ENCODE assay signal across 12 mouse cellular contexts in the genomic region with DNA sequence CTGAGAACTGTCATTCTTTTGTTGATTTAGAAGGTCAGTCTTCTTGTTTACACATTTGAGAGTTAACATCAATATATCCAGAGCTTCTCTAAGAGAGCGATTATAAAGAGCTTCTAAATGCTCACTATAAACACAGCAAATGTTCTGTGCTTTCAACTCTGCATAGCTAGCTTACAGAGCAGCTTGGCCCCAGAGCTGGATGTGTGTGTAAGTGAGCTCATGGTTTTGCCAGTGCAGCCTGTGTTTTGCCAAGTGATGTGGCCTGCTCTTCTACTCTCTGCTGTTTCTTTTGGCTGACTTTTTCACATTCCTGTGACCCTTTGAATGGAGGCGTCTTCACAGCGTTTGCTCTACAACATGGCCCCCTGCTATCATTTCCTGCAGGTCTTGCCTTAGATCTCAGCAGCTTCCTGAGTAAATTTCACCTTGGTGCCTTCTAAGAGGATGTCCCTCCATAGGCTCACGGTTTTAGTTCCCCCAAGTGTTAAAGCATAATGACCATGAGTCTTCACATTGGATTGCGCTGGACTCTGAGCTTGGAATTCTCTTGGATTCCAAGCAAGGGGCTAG.
DNase-seq lines count a peak whose midpoint lies in the region; ATAC-seq and TF ChIP-seq lines count a peak whose summit lies in the region.
"Had no signal": no experiment of that assay in that cellular context is flagged by ENCODE, and none has a peak within 500 bp of the region (broad histone marks: within the 10 kb centered on the region; RNA-seq: fewer than 3 reads in every experiment).

No protein-coding gene starts in this region.

- no peak for TF ChIP-seq POLR2A in MEL (IDR thresholded peaks at IDR 0.05; ENCODE audit: control insufficient read depth in 1 of 2, insufficient read depth in 1 of 2, low read depth in 1 of 2, low read length in 2 of 2, poor library complexity in 1 of 2)

- H3K36me3 ChIP-seq in kidney, embryonic 14.5 days (ENCODE audit: control insufficient read depth, insufficient read depth, low read length), result no peaks in the 10 kb centered on the region
- H3K36me3 ChIP-seq in MEL (ENCODE audit: control insufficient read depth in 1 of 2, insufficient read depth in 2 of 2, low read length in 2 of 2), result peaks cover 0 to 26% of the 10 kb centered on the region in 2 experiments; a peak in 2 of 4 replicates
- H3K36me3 ChIP-seq: embryonic facial prominence, embryonic 13.5 days; midbrain, embryonic 13.5 days had no signal

- TF ChIP-seq RAD21 in MEL (IDR thresholded peaks at IDR 0.05; ENCODE audit: low read depth, low read length), result no peak

- no peak overlapping the region for H3K4me3 ChIP-seq in kidney, embryonic 14.5 days (ENCODE audit: low read length)
- peak overlapping the region in 1 of 2 experiments; percentile 31; a peak in 2 of 4 replicates for H3K4me3 ChIP-seq in MEL (ENCODE audit: control insufficient read depth in 1 of 2, insufficient read depth in 1 of 2, low read depth in 2 of 2, low read length in 2 of 2)
- H3K4me3 ChIP-seq: embryonic facial prominence, embryonic 13.5 days; midbrain, embryonic 13.5 days had no signal

- H3K9me3 ChIP-seq in kidney, embryonic 14.5 days (ENCODE audit: control insufficient read depth, low read length), result no peaks in the 10 kb centered on the region
- no peaks in the 10 kb centered on the region for H3K9me3 ChIP-seq in MEL (replicated peaks; ENCODE audit: insufficient read depth, low read length)
- H3K9me3 ChIP-seq: embryonic facial prominence, embryonic 13.5 days; G1E; midbrain, embryonic 13.5 days had no signal

- no peak for TF ChIP-seq CTCF in MEL (IDR thresholded peaks at IDR 0.05 in 2 of 3, conservative IDR thresholded peaks at IDR 0.05 in 1 of 3; ENCODE audit: control insufficient read depth in 1 of 3, insufficient read depth in 1 of 3, low read depth in 2 of 3, low read length in 3 of 3, poor library complexity in 1 of 3, severe bottlenecking in 1 of 3)

- H3K27ac ChIP-seq in kidney, embryonic 14.5 days (ENCODE audit: low read depth, low read length), result no peak overlapping the region
- peak overlapping the region; percentile 45 for H3K27ac ChIP-seq in MEL (ENCODE audit: control insufficient read depth, low read depth, low read length)
- H3K27ac ChIP-seq: embryonic facial prominence, embryonic 13.5 days; midbrain, embryonic 13.5 days had no signal

- H3K27me3 ChIP-seq in kidney, embryonic 14.5 days (ENCODE audit: control insufficient read depth, insufficient read depth, low read length), result no peaks in the 10 kb centered on the region
- H3K27me3 ChIP-seq in MEL (ENCODE audit: control insufficient read depth in 1 of 2, insufficient read depth in 2 of 2, low read length in 2 of 2), result no peaks in the 10 kb centered on the region

- peaks cover 7% of the 10 kb centered on the region; the same call in 1 of the 2 replicates for H3K79me2 ChIP-seq in MEL (ENCODE audit: control insufficient read depth, insufficient read depth, low read length, poor library complexity)

- no peaks in the 10 kb centered on the region for H3K4me1 ChIP-seq in kidney, embryonic 14.5 days (ENCODE audit: control insufficient read depth, insufficient read depth, low read length)
- peaks cover 10 to 24% of the 10 kb centered on the region in 2 experiments for H3K4me1 ChIP-seq in MEL (ENCODE audit: control insufficient read depth in 1 of 2, insufficient read depth in 2 of 2, low read length in 2 of 2)
- H3K4me1 ChIP-seq: embryonic facial prominence, embryonic 13.5 days; midbrain, embryonic 13.5 days had no signal

- TF ChIP-seq EP300 in MEL (IDR thresholded peaks at IDR 0.05; ENCODE audit: low read depth in 1 of 2, low read length in 2 of 2), result peak; percentile 8 to 21; a peak in 2 of 4 replicates

- no peak for ATAC-seq in kidney, embryonic 14.5 days (ENCODE audit: low FRiP score, low TSS enrichment)
- ATAC-seq: midbrain, embryonic 13.5 days had no signal

- peak; percentile 11 for DNase-seq in kidney, adult 18-20 months
- DNase-seq in MEL (ENCODE audit: low read depth, low spot score), result peak; percentile 36
- DNase-seq in gastrocnemius, postnatal 25 days, result peak; percentile 15
- peak; percentile 2 for DNase-seq in kidney, postnatal 14 days
- no peak for DNase-seq in cerebellum, adult 11 months
- DNase-seq in left cerebral cortex, postnatal 4 days, result no peak
- no peak for DNase-seq in right cerebral cortex, adult 2 months (ENCODE audit: low spot score in 2 of 2)
- DNase-seq: thymus, adult 18-20 months had no signal

- WGBS in kidney, embryonic 14.5 days, result 32% methylated on average over 5 of the region's 5 CpGs

- intact Hi-C loops in left cerebral cortex, postnatal 4 days (cut with DNase I), result no loop called here

- H3K4me2 ChIP-seq in kidney, embryonic 14.5 days (replicated peaks; ENCODE audit: low read depth, low read length), result no peak overlapping the region
- H3K4me2 ChIP-seq: embryonic facial prominence, embryonic 13.5 days; midbrain, embryonic 13.5 days had no signal

- no peak overlapping the region for H3K9ac ChIP-seq in kidney, embryonic 14.5 days (ENCODE audit: low read depth, low read length)
- H3K9ac ChIP-seq in MEL (ENCODE audit: control insufficient read depth, low read depth, low read length, poor library complexity, severe bottlenecking), result peak overlapping the region; percentile 43
- H3K9ac ChIP-seq: embryonic facial prominence, embryonic 13.5 days; midbrain, embryonic 13.5 days had no signal

TF ChIP-seq in MEL, 35 proteins besides CTCF, POLR2A, EP300 and RAD21:
- 0 out of 2 replicates have a peak, but pooled peaks have one; percentile 34 for TF ChIP-seq CHD1 (IDR thresholded peaks at IDR 0.05; ENCODE audit: low read depth, low read length)
- TF ChIP-seq MAZ (IDR thresholded peaks at IDR 0.05; ENCODE audit: low read depth, low read length), result no peak
- TF ChIP-seq TBP (IDR thresholded peaks at IDR 0.05; ENCODE audit: low read depth, low read length), result no peak

Comparison
In these comparisons a context has a peak if more than half of its experiments do, and no peak if none do; other contexts are left out.
1. DNase-seq: peak in kidney, adult 18-20 months (single experiment), MEL (single experiment), gastrocnemius, postnatal 25 days (single experiment) and kidney, postnatal 14 days (single experiment); none in cerebellum, adult 11 months (single experiment), left cerebral cortex, postnatal 4 days (single experiment) and right cerebral cortex, adult 2 months (0 of 2).